Mouse (Mus musculus) kidney, adult 2 months (tissue): ENCODE results near the gene Rnaseh2b. TPM values are rescaled to one million over a fixed set of nuclear protein-coding genes. Genes with fewer than 3 reads are reported as not detected.

Experiments
- DNase-seq: peaks from one replicate; pipeline ENCODE4 v3.0.0; 2021
- H3K27ac ChIP-seq: fragments of 200-500 bp; 2 replicates; pipeline ENCODE4 v1.5.1; 2012; ENCODE audit warnings: low read depth, low read length, control low read depth, inconsistent platforms; ENCODE audit not compliant: insufficient read depth
- H3K27me3 ChIP-seq: fragments of 200-500 bp; replicated peaks from 2 replicates; pipeline ENCODE4 v1.6.1; 2012; ENCODE audit warnings: mild to moderate bottlenecking, moderate library complexity, low read length, inconsistent platforms; ENCODE audit not compliant: control insufficient read depth, insufficient read depth
- H3K36me3 ChIP-seq: fragments of 200-500 bp; 2 replicates; pipeline ENCODE4 v1.6.1; 2012; ENCODE audit warnings: mild to moderate bottlenecking, moderate library complexity, low read length, inconsistent platforms; ENCODE audit not compliant: control insufficient read depth, insufficient read depth
- H3K4me1 ChIP-seq: fragments of 200-500 bp; 2 replicates; pipeline ENCODE4 v1.6.1; 2011; ENCODE audit warnings: low read length; ENCODE audit not compliant: control insufficient read depth, insufficient read depth
- H3K4me3 ChIP-seq: fragments of 200-500 bp; 2 replicates; pipeline ENCODE4 v1.5.1; 2011; ENCODE audit warnings: mild to moderate bottlenecking, low read depth, low read length, control low read depth; ENCODE audit not compliant: insufficient read depth
- CTCF ChIP-seq: fragments of 200-500 bp; conservative IDR thresholded peaks from 2 replicates; pipeline ENCODE4 v1.5.1; 2011; ENCODE audit warnings: low read depth, mild to moderate bottlenecking, control low read depth, low read length, moderate library complexity, mixed read lengths; ENCODE audit not compliant: insufficient read depth, insufficient read length
- POLR2A ChIP-seq: fragments of 200-500 bp; IDR thresholded peaks from one replicate; pipeline ENCODE4 v1.6.1; 2011; ENCODE audit warnings: low read depth, low read length, control low read depth
- WGBS: fragments of 180-500 bp; shearing (Covaris S2); methylation state at CpG from one replicate; pipeline ENCODE4 v1.1.7; 2018; 5-methylcytosine and 5-hydroxymethylcytosine counted together
- polyA plus RNA-seq: library from polyadenylated mRNA; depleted of rRNA; stranded (reverse); fragments of >200 nt; gene quantifications from 2 replicates; pipeline ENCODE4 v1.2.3, GENCODE M21; 2012

The Rnaseh2b gene
- polyA plus RNA-seq, 1 experiment = 8.4 TPM

DNA sequence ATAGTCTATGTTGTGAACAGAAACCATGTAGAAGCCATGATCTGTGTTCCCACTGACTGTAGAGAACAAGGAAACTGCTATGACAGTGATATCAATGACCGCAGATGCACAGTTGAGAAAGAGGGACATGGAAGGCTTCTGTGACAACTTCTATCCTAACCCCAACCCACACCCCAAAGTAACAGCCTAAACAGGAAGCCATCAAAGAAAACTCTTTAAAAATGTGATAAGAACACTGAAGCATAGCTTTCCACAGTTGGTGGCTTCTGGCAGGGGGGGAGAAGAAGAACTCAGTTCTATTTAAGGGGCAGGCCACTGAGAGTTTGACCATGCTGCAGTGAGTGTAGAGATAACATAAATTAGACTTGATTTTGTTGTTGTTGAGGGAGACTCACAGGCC is 19.3 kb downstream of the Rnaseh2b start:
- no peak for DNase-seq
- no peaks in the 10 kb centered on the region for H3K27me3 ChIP-seq
- 94% methylated on average over 1 of the region's 1 CpGs for WGBS

DNA sequence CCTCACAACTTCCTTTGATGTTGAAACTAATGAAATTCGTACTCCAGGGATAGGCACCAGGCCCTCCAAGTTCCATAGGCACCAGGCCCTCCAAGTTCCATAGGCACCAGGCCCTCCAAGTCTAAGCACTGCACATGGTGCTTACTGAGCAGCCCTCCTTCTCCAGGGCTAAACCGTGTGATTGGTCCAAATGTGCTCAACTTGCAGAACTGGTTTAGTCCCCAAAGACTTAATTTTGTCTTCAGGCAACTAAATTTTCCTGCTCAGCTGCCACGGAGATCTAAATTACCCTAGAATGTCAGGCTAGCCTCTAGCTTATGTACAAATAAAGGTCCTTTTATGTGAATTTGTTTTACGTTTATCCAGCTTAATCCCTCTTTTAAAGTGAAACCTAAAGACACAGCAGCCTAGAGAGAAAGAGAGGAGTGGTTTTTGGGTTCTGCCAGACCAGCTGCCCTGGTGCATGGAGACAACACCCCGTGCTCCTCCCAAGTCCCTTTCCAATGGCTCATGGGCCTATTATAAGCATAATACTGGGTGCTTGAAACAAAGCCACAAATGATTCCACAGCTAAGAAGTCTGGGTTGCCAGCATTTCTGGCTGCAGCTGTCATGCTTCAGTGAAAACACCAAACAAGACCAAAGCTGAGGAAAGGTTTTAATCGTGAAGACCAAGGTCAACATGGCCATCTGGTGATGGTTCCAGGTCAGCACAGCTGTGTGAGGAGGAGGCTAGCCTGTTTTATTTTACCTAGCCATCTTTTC is 30.4 kb downstream of the Rnaseh2b start:
- DNase-seq = peak; percentile 56
- H3K27me3 ChIP-seq = no peaks in the 10 kb centered on the region
- WGBS = 49% methylated on average over 6 of the region's 6 CpGs
- no peak overlapping the region for H3K27ac ChIP-seq
- TF ChIP-seq CTCF (no peak; the same call in 1 of the 2 replicates), POLR2A (no peak)
- H3K4me1 ChIP-seq = peaks cover 5% of the 10 kb centered on the region; the same call in 1 of the 2 replicates
- no peaks in the 10 kb centered on the region for H3K36me3 ChIP-seq
- no peak overlapping the region for H3K4me3 ChIP-seq

More for the DNA sequence above, 19.3 kb downstream of the Rnaseh2b start:
- no peaks in the 10 kb centered on the region for H3K36me3 ChIP-seq
- no peak overlapping the region for H3K27ac ChIP-seq
- TF ChIP-seq POLR2A (no peak), CTCF (no peak)
- no peaks in the 10 kb centered on the region for H3K4me1 ChIP-seq
- H3K4me3 ChIP-seq = no peak overlapping the region

DNA sequence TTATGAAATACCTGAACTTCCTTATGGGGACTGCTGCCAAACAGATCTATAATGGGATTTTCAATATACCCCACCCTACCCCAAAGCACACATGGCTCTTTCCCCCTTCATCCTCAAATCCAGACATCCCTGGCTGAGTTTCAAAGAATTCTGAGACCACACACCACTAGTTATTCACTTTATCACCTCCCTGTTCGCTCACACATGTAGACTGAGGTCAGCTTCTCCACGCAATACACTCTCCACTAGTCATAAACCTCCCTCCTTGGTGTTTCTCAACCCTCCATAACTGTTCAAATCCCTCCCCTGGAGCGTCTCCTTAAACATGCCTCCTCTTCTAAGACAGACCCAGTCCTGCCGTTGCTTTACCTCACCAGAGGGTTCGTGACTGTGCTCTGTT is 31.1 kb downstream of the Rnaseh2b start:
- H3K27ac ChIP-seq = no peak overlapping the region
- DNase-seq = no peak
- no peaks in the 10 kb centered on the region for H3K36me3 ChIP-seq
- no peaks in the 10 kb centered on the region for H3K27me3 ChIP-seq
- WGBS = 79% methylated on average over 5 of the region's 5 CpGs
- TF ChIP-seq CTCF (no peak), POLR2A (no peak)
- no peak overlapping the region for H3K4me3 ChIP-seq
- H3K4me1 ChIP-seq = peaks cover 5% of the 10 kb centered on the region; the same call in 1 of the 2 replicates

DNA sequence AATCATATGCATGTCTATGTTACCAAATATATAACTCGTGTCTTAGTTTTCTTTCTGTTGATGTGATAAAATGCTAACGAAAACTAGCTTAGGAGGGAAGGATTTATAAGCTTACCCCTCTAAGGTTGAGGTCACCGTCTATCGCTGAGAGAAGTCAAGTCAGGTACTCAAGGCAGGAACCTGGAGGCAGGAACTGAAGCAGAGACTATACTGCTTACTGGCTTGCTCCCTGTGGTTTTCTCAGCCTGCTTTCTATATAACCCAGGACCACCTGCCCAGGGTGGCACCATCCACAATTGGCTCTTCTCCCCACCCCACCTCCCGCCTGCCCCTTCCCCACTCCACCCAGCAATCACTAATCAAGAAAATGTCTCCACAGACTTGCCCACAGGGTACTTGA is 32.6 kb downstream of the Rnaseh2b start:
- no peak overlapping the region for H3K4me3 ChIP-seq
- peaks cover 7% of the 10 kb centered on the region; the same call in 1 of the 2 replicates for H3K4me1 ChIP-seq
- no peaks in the 10 kb centered on the region for H3K36me3 ChIP-seq
- no peaks in the 10 kb centered on the region for H3K27me3 ChIP-seq
- WGBS = 87% methylated on average over 5 of the region's 5 CpGs
- TF ChIP-seq CTCF = no peak
- no peak overlapping the region for H3K27ac ChIP-seq
- no peak for DNase-seq

DNA sequence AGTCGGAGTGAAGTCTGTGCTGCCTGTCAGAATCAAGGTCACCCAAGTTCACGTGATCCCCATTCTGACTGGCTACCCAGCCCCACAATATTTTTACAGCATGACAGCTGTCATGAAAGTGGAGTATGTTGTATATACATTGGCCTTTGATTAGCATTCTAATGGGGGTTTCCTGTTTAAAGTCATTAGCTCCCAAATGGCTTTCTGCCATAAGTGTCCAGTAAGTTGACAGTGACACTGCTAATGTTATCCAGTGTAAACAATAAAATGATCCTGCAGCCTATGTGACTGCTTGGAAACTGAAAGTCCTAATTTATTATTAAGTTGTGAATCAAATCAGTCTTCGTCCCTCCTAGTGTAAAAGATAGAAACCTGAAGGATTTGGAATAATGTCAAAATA is 33.6 kb downstream of the Rnaseh2b start:
- 76% methylated on average over 3 of the region's 3 CpGs for WGBS
- Histone ChIP-seq H3K27me3 (no peaks in the 10 kb centered on the region), H3K4me1 (peaks cover 7% of the 10 kb centered on the region; the same call in 1 of the 2 replicates), H3K36me3 (no peaks in the 10 kb centered on the region), H3K4me3 (no peak overlapping the region), H3K27ac (no peak overlapping the region)
- no peak for TF ChIP-seq POLR2A
- no peak for TF ChIP-seq CTCF
- DNase-seq = no peak

DNA sequence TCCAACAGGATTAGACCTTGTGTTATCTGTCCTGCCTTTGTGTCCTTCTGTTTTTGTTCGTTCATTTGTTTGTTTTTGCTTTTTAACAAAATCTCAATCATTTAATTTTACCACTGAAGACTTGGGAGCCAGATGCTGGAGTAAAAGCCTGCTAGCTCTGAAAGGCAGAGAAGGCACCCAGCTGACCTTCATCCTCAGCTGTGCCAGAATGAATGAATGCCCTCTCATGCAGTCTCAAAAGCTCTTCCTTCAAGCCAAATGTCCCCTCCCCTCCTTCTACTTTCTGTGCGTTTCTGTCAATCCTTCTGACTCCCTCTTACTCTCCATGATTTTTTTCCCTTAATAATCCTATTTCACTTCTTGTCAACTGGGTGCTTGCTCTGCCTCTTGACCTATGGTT is 34.8 kb downstream of the Rnaseh2b start:
- Histone ChIP-seq H3K36me3 (no peaks in the 10 kb centered on the region), H3K27me3 (no peaks in the 10 kb centered on the region), H3K4me3 (no peak overlapping the region), H3K27ac (no peak overlapping the region), H3K4me1 (peaks cover 11% of the 10 kb centered on the region; the same call in 1 of the 2 replicates)
- no peak for DNase-seq
- 39% methylated on average over 2 of the region's 2 CpGs for WGBS
- TF ChIP-seq CTCF (no peak), POLR2A (no peak)

DNA sequence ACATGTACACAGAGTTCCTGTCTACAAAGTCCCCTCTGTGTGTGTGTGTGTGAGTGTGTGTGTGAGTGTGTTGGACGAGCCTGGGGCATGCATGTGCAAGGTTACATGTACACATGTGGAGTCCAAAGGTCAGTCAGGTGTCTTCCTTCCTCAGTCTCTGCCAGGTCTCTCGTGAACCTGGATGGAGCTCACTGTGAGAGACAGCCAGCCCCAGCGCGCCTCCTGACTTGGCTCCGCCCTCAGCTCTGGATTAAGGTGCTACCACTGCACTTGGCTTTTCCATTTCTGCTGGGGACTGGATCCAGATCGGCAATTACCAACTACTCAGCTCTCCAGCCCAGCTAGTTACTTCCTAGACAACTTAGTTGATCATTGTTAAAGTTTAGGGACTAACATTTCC is 36.2 kb downstream of the Rnaseh2b start:
- Histone ChIP-seq H3K4me3 (no peak overlapping the region), H3K4me1 (0 out of 2 replicates have a peak, but pooled peaks cover 6% of the 10 kb centered on the region), H3K36me3 (no peaks in the 10 kb centered on the region), H3K27ac (no peak overlapping the region), H3K27me3 (no peaks in the 10 kb centered on the region)
- whole genome bisulfite sequencing = 48% methylated on average over 6 of the region's 6 CpGs
- TF ChIP-seq POLR2A (no peak), CTCF (no peak)
- peak; percentile 62 for DNase-seq
